Mouse (Mus musculus) limb, embryonic 12.5 days (tissue): ENCODE data around the gene Ptpn6. TPM values are rescaled to one million over a fixed set of nuclear protein-coding genes. Genes with fewer than 3 reads are reported as not detected.

Experiments used
- ATAC-seq: fragments of 200-750 bp; cut with Nextera tagmentation; 2 replicates; pipeline ENCODE4 v1.8.0; 2017; ENCODE audit warnings: low read depth, moderate TSS enrichment; ENCODE audit not compliant: insufficient number of reproducible peaks, insufficient read depth, low FRiP score, low TSS enrichment
- H3K27ac ChIP-seq: fragments of 300-500 bp; sonication (generic); 2 replicates; pipeline ENCODE4 v1.5.1; 2016; ENCODE audit warnings: mild to moderate bottlenecking, moderate library complexity
- H3K27me3 ChIP-seq: fragments of 300-500 bp; sonication (generic); 2 replicates; pipeline ENCODE4 v1.6.1; 2016; ENCODE audit warnings: mild to moderate bottlenecking, moderate library complexity
- H3K36me3 ChIP-seq: fragments of 300-500 bp; sonication (generic); 2 replicates; pipeline ENCODE4 v1.6.1; 2016; ENCODE audit warnings: mild to moderate bottlenecking, moderate library complexity
- H3K4me1 ChIP-seq: fragments of 300-500 bp; sonication (generic); replicated peaks from 2 replicates; pipeline ENCODE4 v1.6.1; 2016
- H3K4me2 ChIP-seq: fragments of 300-500 bp; sonication (generic); 2 replicates; pipeline ENCODE4 v1.6.1; 2016; ENCODE audit warnings: mild to moderate bottlenecking, moderate library complexity
- H3K4me3 ChIP-seq: fragments of 300-500 bp; sonication (generic); replicated peaks from 2 replicates; pipeline ENCODE4 v1.5.1; 2016; ENCODE audit warnings: mild to moderate bottlenecking
- H3K9ac ChIP-seq: fragments of 300-500 bp; sonication (generic); replicated peaks from 2 replicates; pipeline ENCODE4 v1.6.1; 2016; ENCODE audit warnings: mild to moderate bottlenecking, moderate library complexity
- H3K9me3 ChIP-seq: fragments of 300-500 bp; sonication (generic); 2 replicates; pipeline ENCODE4 v1.6.1; 2016; ENCODE audit warnings: mild to moderate bottlenecking, moderate library complexity
- WGBS: fragments of 180-500 bp; shearing (Covaris S2); methylation state at CpG from one replicate; pipeline ENCODE4 v1.1.7; 2016; 5-methylcytosine and 5-hydroxymethylcytosine counted together
- microRNA counts: library from miRNA; unstranded; fragments of <30 nt; microRNA quantifications from one replicate; lab custom pipeline; 2017
- microRNA-seq: library from miRNA; unstranded; fragments of <30 nt; microRNA quantifications from one replicate; pipeline ENCODE4, GENCODE M21; 2017
- polyA plus RNA-seq: library from polyadenylated mRNA; unstranded; fragments of >200 nt; fragmentation: Nextera tagmentation; extraction: Ambion mirVana; gene quantifications from 2 replicates; pipeline ENCODE4 v1.2.1, GENCODE M21; 2016

Gene Ptpn6
- polyA plus RNA-seq, 1 experiment from 2014 or later = 6.0 TPM

DNA sequence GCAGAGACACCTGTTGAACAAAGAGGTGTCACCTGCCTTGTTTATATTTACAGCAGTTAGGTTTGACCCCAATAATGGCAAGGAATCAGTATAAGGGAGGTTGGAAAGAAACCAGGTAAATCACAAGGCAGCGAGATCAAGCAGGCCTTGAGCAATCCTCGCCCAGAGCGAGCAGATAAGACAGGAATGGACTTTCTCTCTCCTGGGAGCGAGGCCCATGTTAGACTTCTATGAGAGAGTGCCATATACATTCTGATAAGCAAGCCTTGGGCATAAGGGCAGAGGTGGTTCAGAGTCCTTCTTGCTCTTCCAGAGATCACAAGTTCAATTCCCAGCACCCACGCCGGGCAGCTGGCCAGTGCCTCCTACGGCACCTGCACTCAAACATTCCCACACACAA, 59.7 kb downstream of the Ptpn6 start:
- 94% methylated on average over 7 of the region's 7 CpGs for WGBS

GRCm38 (mm10) chr6:124676171-124676570, 62.3 kb downstream of the Ptpn6 start:
- 90% methylated on average over 6 of the region's 6 CpGs for WGBS
- Histone ChIP-seq H3K4me2 (no peak overlapping the region), H3K27me3 (no peaks in the 10 kb centered on the region), H3K9ac (no peak overlapping the region), H3K9me3 (no peaks in the 10 kb centered on the region; the same call in 1 of the 2 replicates), H3K36me3 (peaks cover 15% of the 10 kb centered on the region; the same call in 1 of the 2 replicates), H3K4me3 (no peak overlapping the region), H3K27ac (no peak overlapping the region), H3K4me1 (peaks cover 16% of the 10 kb centered on the region)
- no peak for ATAC-seq

More for the DNA sequence above, 59.7 kb downstream of the Ptpn6 start:
- Histone ChIP-seq H3K4me3 (no peak overlapping the region), H3K27me3 (no peaks in the 10 kb centered on the region), H3K9me3 (no peaks in the 10 kb centered on the region; the same call in 1 of the 2 replicates), H3K27ac (no peak overlapping the region), H3K9ac (no peak overlapping the region), H3K4me2 (no peak overlapping the region), H3K4me1 (no peaks in the 10 kb centered on the region), H3K36me3 (peaks cover 15% of the 10 kb centered on the region; the same call in 1 of the 2 replicates)
- ATAC-seq = no peak

- H3K4me2 ChIP-seq = no peak overlapping the region
- H3K9me3 ChIP-seq = no peaks in the 10 kb centered on the region; the same call in 1 of the 2 replicates
- H3K36me3 ChIP-seq = peaks cover 15% of the 10 kb centered on the region; the same call in 1 of the 2 replicates
- no peak overlapping the region for H3K9ac ChIP-seq
- WGBS = 93% methylated on average over 7 of the region's 7 CpGs
- no peaks in the 10 kb centered on the region for H3K27me3 ChIP-seq
- peaks cover 16% of the 10 kb centered on the region for H3K4me1 ChIP-seq
- H3K4me3 ChIP-seq = no peak overlapping the region
- H3K27ac ChIP-seq = no peak overlapping the region
- ATAC-seq = no peak
Measured at GRCm38 (mm10) chr6:124674591-124674990, 63.9 kb downstream of the Ptpn6 start.

GRCm38 (mm10) chr6:124673619-124674018, 64.9 kb downstream of the Ptpn6 start:
- peak overlapping the region; percentile 29; the same call in 1 of the 2 replicates for H3K27ac ChIP-seq
- 87% methylated on average over 9 of the region's 9 CpGs for WGBS
- H3K4me3 ChIP-seq = no peak overlapping the region
- peaks cover 15% of the 10 kb centered on the region; the same call in 1 of the 2 replicates for H3K36me3 ChIP-seq
- H3K4me2 ChIP-seq = no peak overlapping the region
- H3K4me1 ChIP-seq = peaks cover 16% of the 10 kb centered on the region
- no peak for ATAC-seq
- H3K27me3 ChIP-seq = no peaks in the 10 kb centered on the region
- H3K9me3 ChIP-seq = no peaks in the 10 kb centered on the region; the same call in 1 of the 2 replicates
- H3K9ac ChIP-seq = no peak overlapping the region

- Histone ChIP-seq H3K27me3 (no peaks in the 10 kb centered on the region), H3K9me3 (no peaks in the 10 kb centered on the region; the same call in 1 of the 2 replicates), H3K9ac (no peak overlapping the region), H3K4me3 (no peak overlapping the region), H3K4me2 (no peak overlapping the region), H3K4me1 (peaks cover 16% of the 10 kb centered on the region), H3K27ac (no peak overlapping the region; the same call in 1 of the 2 replicates), H3K36me3 (peaks cover 15% of the 10 kb centered on the region; the same call in 1 of the 2 replicates)
- 42% methylated on average over 6 of the region's 6 CpGs for WGBS
- ATAC-seq = no peak
Measured at GRCm38 (mm10) chr6:124672100-124672499, 66.4 kb downstream of the Ptpn6 start.

MicroRNAs encoded within 50 kb of the gene (microRNA counts, 519-probe panel; counts per million panel counts)
- microRNA mmu-miR-141 (lab: Ali Mortazavi, UCI) = 2,723 counts per million, percentile 12 among the panel's probes with 10 or more counts
- 5,432 counts per million, percentile 56 among the panel's probes with 10 or more counts for microRNA mmu-miR-200c (lab: Ali Mortazavi, UCI)

Small RNA genes lying within 50 kb of the gene (microRNA-seq; reads per million reads assigned to microRNA genes)
- 238 reads per million, percentile 62 among the genes with 10 or more reads in this experiment for gene Mir141
- 1,565 reads per million, percentile 80 among the genes with 10 or more reads in this experiment for gene Mir200c

Other genes starting within 250 kb of the Ptpn6 start
- gene C1rl, start 245.6 kb downstream of the Ptpn6 start, polyA plus RNA-seq = 0.54 and 0.63 TPM in 2 replicates
- gene C1ra, start 226.3 kb downstream of the Ptpn6 start, polyA plus RNA-seq = 0.56 and 0.61 TPM in 2 replicates
- 0.85 and 1.4 TPM in 2 replicates for gene C1s1, start 196.4 kb downstream of the Ptpn6 start, polyA plus RNA-seq
- not detected in 2 replicates for gene C1rb, start 168.4 kb downstream of the Ptpn6 start, polyA plus RNA-seq
- gene C1s2, start 102.6 kb downstream of the Ptpn6 start, polyA plus RNA-seq = 0.08 TPM in 1 of 2 replicates, not detected in the other
- 46.9 and 49.1 TPM in 2 replicates for gene Lpcat3, start 75.7 kb downstream of the Ptpn6 start, polyA plus RNA-seq
- 199 and 219 TPM in 2 replicates for gene Emg1, start 26.5 kb downstream of the Ptpn6 start, polyA plus RNA-seq
- 358 and 367 TPM in 2 replicates for gene Phb2, start 26.4 kb downstream of the Ptpn6 start, polyA plus RNA-seq
- 479 and 511 TPM in 2 replicates for gene Grcc10, start 2.7 kb upstream of the Ptpn6 start, polyA plus RNA-seq
- gene Gm45234, start 17.3 kb upstream of the Ptpn6 start, polyA plus RNA-seq = not detected in 2 replicates
- gene Atn1, start 17.8 kb upstream of the Ptpn6 start, polyA plus RNA-seq = 17.1 and 17.4 TPM in 2 replicates
- 4.8 TPM in 2 replicates for gene Eno2, start 31.0 kb upstream of the Ptpn6 start, polyA plus RNA-seq
- 0.38 and 0.88 TPM in 2 replicates for gene Lrrc23, start 41.0 kb upstream of the Ptpn6 start, polyA plus RNA-seq
- gene Spsb2, start 69.9 kb upstream of the Ptpn6 start, polyA plus RNA-seq = 8.7 and 9.1 TPM in 2 replicates
- gene Tpi1, start 75.6 kb upstream of the Ptpn6 start, polyA plus RNA-seq = 714 and 740 TPM in 2 replicates
- gene Usp5, start 90.8 kb upstream of the Ptpn6 start, polyA plus RNA-seq = 191 and 196 TPM in 2 replicates
- gene Cdca3, start 90.8 kb upstream of the Ptpn6 start, polyA plus RNA-seq = 200 and 202 TPM in 2 replicates
- 0.81 and 1.0 TPM in 2 replicates for gene Gnb3, start 101.6 kb upstream of the Ptpn6 start, polyA plus RNA-seq
- 59.8 and 61.4 TPM in 2 replicates for gene P3h3, start 119.0 kb upstream of the Ptpn6 start, polyA plus RNA-seq
- gene Gpr162, start 125.3 kb upstream of the Ptpn6 start, polyA plus RNA-seq = 2.5 and 2.7 TPM in 2 replicates
- gene Cd4, start 149.5 kb upstream of the Ptpn6 start, polyA plus RNA-seq = 0.15 TPM in 1 of 2 replicates, not detected in the other
- gene Lag3, start 173.0 kb upstream of the Ptpn6 start, polyA plus RNA-seq = 2.2 TPM in 2 replicates
- 325 and 346 TPM in 2 replicates for gene Ptms, start 181.4 kb upstream of the Ptpn6 start, polyA plus RNA-seq
- 401 and 407 TPM in 2 replicates for gene Mlf2, start 192.7 kb upstream of the Ptpn6 start, polyA plus RNA-seq
- gene Cops7a, start 226.8 kb upstream of the Ptpn6 start, polyA plus RNA-seq = 114 and 124 TPM in 2 replicates